Mouse (Mus musculus) central nervous system, embryonic 18 days (tissue): ENCODE results near the gene Eif2b1. TPM values are rescaled to one million over a fixed set of nuclear protein-coding genes. Genes with fewer than 3 reads are reported as not detected.

Source experiments
- polyA plus RNA-seq: library from polyadenylated mRNA; depleted of rRNA; stranded (reverse); fragments of >200 nt; gene quantifications from 2 replicates; pipeline ENCODE4 v1.2.3, GENCODE M21; 2012; rRNA removed

Eif2b1 gene
- 44.2 and 44.5 TPM in 2 replicates for polyA plus RNA-seq

DNA sequence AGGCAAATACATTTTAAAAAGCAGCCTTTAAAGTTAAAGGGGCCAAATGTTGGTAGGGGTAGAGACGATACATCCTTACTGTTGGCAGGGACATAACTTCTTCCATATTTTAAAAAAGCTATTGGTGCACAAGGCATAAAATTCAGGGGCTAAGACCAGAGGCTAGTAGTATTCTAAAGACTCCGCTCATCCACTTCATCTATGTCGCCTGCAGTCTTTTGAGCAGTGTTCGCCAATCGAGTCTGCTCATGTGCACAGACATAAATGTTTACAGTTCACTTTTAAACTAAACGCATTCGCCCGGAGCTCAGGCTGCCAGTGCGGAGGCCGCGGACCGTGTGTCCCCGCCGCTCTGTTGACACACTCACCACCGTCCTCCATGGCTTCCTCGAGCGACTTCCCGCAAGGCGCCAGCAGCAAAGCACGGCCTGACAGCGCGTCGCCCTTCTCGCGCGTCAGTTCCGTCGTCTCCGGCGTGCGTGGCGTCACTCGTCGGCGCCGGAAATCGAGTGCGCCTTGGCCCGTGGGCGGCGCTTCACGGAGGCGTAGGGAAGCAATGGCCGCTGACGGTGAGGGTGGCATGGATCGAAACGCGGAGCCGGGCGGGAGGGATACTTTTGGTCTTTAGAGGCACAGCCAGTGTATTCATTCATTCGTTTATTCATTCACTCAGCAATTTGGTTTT is at the start of gene Eif2b1, which contains the start of gene Gtf2h3:
Gene Eif2b1, minus strand, starts transcription at position 499 of the 685 bp plus-strand sequence.
Gene Gtf2h3, plus strand, starts transcription at position 508 of the 685 bp plus-strand sequence.

GRCm38 (mm10) chr5:124552558-124553307 is 26.2 kb downstream of the Eif2b1 start, which contains the start of gene Ddx55:
Gene Ddx55 (plus strand): TSS chr5:124552864.

DNA sequence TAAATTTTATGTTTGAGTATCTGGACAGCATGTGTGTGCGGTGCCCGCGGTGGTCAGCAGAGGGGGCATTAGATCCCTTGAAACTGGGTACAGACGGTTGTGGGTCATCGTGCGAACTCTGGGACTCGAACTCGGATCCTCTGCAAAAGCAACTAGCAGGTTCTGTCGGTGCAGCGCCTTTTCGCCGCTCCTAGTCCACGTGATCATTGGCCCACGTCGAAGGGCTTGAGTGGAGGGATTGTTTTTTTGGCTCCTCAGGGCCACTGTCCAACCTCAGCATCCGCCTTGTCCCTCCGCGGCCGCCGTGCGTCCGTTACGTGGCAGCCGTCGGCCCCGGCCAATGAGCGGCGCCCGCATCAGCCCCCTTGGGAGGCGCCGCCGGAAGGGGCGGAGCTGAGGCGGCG is 38.5 kb downstream of the Eif2b1 start, which contains the start of gene Tmed2:
Gene Tmed2, plus strand, starts transcription at position 313 of the 404 bp plus-strand sequence.

DNA sequence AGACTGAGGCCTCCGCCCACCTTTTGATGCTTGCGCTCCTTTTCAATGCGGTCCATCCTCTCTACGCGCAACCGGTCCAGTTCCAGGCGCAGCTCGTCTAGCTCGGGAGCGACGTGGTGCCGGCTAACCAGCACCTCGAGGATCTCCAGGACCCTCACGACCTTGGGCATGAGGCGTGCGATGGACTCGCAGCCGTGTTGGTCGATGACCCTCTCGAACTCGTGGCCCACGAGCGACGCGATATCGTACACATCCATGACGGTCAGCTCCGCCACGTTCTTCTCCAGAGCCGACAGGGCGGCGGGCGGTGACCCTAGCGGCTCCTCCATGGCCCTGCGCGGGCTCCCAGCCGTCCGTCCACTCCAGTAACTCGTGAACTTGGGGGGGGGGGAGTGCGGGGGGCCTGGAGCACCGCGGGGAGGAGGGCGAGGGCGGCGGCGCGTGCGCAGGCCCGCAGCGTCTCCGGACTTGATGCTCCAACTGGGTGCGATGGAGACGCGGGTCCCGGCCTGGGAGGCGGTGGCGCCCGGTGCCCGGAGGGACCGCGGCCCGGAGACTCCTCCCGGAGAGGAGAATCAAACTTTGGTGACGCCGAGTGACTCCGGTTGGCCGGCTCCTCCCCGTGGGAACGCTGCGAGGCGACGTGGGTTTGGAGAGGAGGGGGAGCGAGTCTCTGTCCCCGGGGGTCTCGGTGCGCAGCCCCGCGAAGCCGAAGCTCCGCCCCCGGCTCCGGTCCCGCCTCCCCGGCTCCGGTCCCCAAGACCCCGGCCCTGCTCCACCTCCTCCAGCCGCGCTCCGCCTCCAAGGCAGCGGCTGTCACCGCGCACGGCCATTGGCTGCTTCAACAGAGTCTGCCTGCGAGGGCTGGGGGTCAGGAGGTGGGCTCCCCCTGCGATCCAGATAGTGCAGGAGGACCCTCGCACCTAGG is 48.0 kb downstream of the Eif2b1 start, which contains the start of gene Rilpl1:
Gene Rilpl1, minus strand, starts transcription at position 737 of the 928 bp plus-strand sequence.

Other genes starting within 250 kb of the Eif2b1 start
- gene Cdk2ap1, start 216.0 kb downstream of the Eif2b1 start, polyA plus RNA-seq: 219 TPM in 2 replicates
- 38.8 and 39.9 TPM in 2 replicates for gene Sbno1, start 153.1 kb downstream of the Eif2b1 start, polyA plus RNA-seq
- 51.8 and 54.4 TPM in 2 replicates for gene Kmt5a, start 139.2 kb downstream of the Eif2b1 start, polyA plus RNA-seq
- 32.9 and 35.5 TPM in 2 replicates for gene Rilpl2, start 100.8 kb downstream of the Eif2b1 start, polyA plus RNA-seq
- gene Snrnp35, start 96.0 kb downstream of the Eif2b1 start, polyA plus RNA-seq: 12.1 and 12.8 TPM in 2 replicates
- 10.2 and 11.8 TPM in 2 replicates for gene Rilpl1, start 47.7 kb downstream of the Eif2b1 start, polyA plus RNA-seq
- gene Tmed2, start 38.4 kb downstream of the Eif2b1 start, polyA plus RNA-seq: 156 and 157 TPM in 2 replicates
- 33.7 and 33.8 TPM in 2 replicates for gene Ddx55, start 26.3 kb downstream of the Eif2b1 start, polyA plus RNA-seq
- gene Gtf2h3, start within 50 bp of the Eif2b1 start, polyA plus RNA-seq: 68.9 and 70.5 TPM in 2 replicates
- gene Atp6v0a2, start 49.4 kb upstream of the Eif2b1 start, polyA plus RNA-seq: 28.5 and 29.2 TPM in 2 replicates
- 0.51 and 0.53 TPM in 2 replicates for gene Dnah10, start 146.0 kb upstream of the Eif2b1 start, polyA plus RNA-seq